Mouse (Mus musculus): ENCODE measurements around the gene Galnt4. TPM values are rescaled to one million over a fixed set of nuclear protein-coding genes. Genes with fewer than 3 reads are reported as not detected.

The Galnt4 gene
- polyA plus RNA-seq, 1 experiment: 4.6 TPM

DNA sequence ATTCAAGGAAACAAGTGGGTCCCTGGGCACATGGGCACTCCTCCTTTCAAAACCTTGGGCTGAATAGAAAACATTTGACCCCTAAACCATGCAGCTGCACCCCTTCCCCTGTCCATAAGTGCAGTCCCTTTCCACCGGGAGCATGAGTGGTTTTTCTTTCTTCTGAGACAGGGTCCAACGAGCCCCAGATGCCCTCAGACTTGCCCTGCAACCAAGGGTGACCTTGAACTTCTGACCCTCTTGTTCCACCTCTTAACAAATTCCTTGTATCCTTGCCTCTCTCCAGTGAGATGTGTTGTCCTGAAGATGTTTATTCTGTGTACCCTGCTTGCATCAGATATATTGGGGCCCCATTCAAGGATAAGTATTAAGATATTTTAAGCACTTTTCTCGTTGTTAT is 5.6 kb downstream of the Galnt4 start:
- Histone ChIP-seq H3K4me3 (replicated peaks; ENCODE audit: extremely low read depth, low read depth, low read length) (no peak overlapping the region), H3K4me1 (ENCODE audit: control insufficient read depth, insufficient read depth, low read length) (peaks cover 12% of the 10 kb centered on the region)
- DNase-seq: no peak
- TF ChIP-seq POLR2A (IDR thresholded peaks at IDR 0.05; ENCODE audit: borderline replicate concordance, extremely low read depth, low read depth, low read length): no peak
- TF ChIP-seq CTCF (IDR thresholded peaks at IDR 0.05; ENCODE audit: insufficient read depth, low read length): no peak
- 31% methylated on average over 3 of the region's 3 CpGs for WGBS

DNA sequence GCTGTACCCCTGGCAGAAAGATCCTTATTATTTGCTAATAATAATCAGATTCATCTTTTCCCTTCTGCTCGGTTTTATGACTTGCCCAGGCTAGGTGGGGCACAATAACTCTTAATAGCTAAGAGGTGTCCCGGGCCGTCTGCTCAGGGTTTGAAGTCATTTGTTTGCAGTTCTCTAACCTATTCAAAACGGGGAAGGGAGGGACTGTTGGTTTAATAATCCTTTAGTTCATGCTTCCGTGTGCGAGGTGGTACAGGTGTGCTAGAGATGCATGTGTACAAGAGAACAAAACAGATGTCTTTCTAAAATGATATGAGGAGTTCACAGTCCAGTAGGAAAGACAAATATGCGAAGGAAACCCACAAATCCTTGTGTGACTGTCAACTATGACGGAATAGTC is 6.3 kb downstream of the Galnt4 start:
- WGBS: 68% methylated on average over 8 of the region's 8 CpGs
- Histone ChIP-seq H3K4me1 (ENCODE audit: control insufficient read depth, insufficient read depth, low read length) (peaks cover 5% of the 10 kb centered on the region), H3K4me3 (replicated peaks; ENCODE audit: extremely low read depth, low read depth, low read length) (no peak overlapping the region)
- TF ChIP-seq CTCF (IDR thresholded peaks at IDR 0.05; ENCODE audit: insufficient read depth, low read length) (no peak), POLR2A (IDR thresholded peaks at IDR 0.05; ENCODE audit: borderline replicate concordance, extremely low read depth, low read depth, low read length) (no peak)
- DNase-seq: no peak

DNA sequence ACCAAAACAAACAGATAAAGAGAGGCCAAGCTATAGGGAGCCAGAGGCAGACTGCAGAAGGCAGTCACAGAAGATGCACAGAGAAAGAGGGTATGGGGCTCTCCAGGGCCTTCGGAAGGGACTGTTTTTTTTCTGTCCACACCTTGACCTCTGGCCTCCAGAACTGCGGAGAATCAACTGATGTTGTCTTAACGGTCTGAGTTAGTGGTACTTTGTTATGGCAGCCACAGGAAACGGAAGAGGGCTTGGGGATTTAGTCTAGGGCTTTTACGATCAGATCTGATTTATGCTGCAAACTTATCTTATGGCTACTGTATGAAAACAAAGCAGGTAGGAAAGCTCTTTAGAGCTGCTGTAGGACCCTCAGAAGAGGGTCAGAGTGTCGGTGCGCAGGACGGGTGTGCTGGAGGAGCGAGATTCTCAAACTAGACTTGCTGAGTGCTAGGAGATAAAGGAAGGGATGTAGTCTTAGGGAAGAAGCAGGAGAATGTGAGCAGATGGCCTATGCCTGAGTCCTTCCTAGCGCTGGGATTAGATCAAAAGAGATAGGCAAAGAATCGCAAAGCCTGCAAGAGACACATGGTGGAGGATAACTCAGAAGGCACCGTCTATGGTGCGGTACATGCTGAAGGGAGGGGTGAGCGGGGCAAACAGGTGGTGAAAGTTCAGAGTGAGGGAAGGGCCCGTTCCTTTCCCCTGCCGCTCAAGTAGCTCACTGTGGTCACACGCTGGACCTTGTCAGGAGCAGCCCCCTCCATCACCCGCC is 7.7 kb downstream of the Galnt4 start:
- H3K4me1 ChIP-seq (ENCODE audit: control insufficient read depth, insufficient read depth, low read length): peaks cover 5% of the 10 kb centered on the region
- DNase-seq: no peak
- TF ChIP-seq CTCF (IDR thresholded peaks at IDR 0.05; ENCODE audit: insufficient read depth, low read length) (no peak), POLR2A (IDR thresholded peaks at IDR 0.05; ENCODE audit: borderline replicate concordance, extremely low read depth, low read depth, low read length) (no peak)
- WGBS: 62% methylated on average over 18 of the region's 18 CpGs
- no peak overlapping the region for H3K4me3 ChIP-seq (replicated peaks; ENCODE audit: extremely low read depth, low read depth, low read length)

DNA sequence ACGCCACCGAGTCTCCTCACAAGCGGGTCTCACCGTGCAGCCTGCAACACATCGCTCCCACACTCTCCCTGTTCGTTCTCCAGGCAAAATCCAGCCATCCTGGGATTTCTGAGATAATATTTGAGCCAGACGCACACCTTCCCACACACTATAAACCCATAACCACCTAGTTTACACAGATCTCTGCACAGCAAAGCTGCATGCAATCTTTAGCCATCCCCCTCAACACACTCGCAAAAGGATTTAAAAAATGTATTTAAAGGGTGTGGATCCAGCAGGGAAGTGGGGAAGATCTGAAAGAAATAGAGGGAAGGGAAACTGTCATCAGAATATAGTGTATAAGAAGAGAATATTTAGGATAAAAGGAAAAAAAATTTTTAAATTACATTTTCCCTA is 8.3 kb downstream of the Galnt4 start:
- no peak for DNase-seq
- 83% methylated on average over 8 of the region's 8 CpGs for WGBS
- no peak overlapping the region for H3K4me3 ChIP-seq (replicated peaks; ENCODE audit: extremely low read depth, low read depth, low read length)
- H3K4me1 ChIP-seq (ENCODE audit: control insufficient read depth, insufficient read depth, low read length): peaks cover 5% of the 10 kb centered on the region
- TF ChIP-seq POLR2A (IDR thresholded peaks at IDR 0.05; ENCODE audit: borderline replicate concordance, extremely low read depth, low read depth, low read length) (no peak), CTCF (IDR thresholded peaks at IDR 0.05; ENCODE audit: insufficient read depth, low read length) (no peak)

DNA sequence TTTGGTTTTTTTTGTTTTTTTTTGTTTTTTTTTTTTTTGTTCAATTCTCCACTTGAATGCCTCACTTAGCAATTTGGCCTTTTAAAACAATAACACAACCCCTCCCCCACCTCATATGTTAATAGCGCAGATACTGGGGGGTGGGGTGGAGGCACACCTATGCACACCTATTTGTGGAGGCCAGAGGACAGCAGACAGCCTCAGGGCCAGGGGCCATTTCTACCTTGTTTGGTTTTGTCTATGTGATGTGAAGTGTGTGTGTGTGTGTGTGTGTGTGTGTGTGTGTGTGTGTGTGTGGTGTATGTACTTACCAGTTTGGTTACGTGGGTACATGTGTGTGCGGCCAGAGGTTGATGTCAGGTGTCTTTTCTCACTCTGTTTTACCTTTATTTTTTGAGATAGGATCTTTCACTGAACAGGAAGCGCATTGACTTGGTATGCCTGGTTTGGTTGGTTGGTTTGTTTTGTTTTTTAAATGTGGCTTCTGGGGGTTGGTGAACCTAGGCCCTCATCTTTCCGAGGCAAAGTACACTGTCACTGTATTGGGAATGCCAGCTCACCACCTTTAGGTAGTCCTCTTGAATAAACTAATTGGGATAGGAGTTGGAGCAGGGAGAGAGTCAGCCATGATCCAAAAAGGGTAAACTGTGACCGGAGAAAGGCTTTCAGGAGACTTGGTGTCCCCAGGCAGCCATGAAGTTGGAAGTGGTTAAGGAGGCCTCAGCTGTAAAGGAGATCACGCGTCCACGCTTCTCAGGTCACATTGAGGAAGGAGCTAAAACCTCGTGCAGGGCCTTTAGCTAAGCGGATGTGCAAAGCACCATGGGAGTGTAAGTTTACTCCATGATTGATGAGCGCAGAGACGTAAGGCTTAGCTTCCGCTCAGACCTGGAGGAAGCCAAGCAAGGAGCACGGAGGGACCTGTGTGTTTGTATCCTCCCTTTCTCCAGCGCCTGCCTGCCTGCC is 9.0 kb downstream of the Galnt4 start:
- Histone ChIP-seq H3K4me3 (replicated peaks; ENCODE audit: extremely low read depth, low read depth, low read length) (no peak overlapping the region), H3K4me1 (ENCODE audit: control insufficient read depth, insufficient read depth, low read length) (peaks cover 5% of the 10 kb centered on the region)
- TF ChIP-seq POLR2A (IDR thresholded peaks at IDR 0.05; ENCODE audit: borderline replicate concordance, extremely low read depth, low read depth, low read length): no peak
- 81% methylated on average over 16 of the region's 16 CpGs for WGBS
- no peak for DNase-seq

DNA sequence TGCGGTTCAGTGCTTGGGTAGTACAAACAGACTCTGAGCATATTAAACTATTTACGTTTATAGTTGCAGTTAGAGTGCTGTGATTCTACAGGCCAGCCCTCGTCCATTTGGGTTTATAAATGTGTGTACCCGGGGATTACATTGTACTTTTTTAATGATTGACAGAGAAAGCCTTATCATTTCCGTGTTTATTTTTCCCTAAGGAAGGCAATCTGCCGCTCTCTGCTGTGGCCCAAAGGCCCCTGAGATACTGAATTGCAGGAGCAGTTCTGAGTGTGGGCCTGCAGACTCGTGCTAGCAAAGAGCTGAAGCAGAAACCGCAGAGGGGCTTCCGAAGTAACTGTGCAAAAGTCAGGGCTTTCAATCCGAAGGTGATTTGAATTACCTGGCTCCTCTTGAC is 9.9 kb downstream of the Galnt4 start:
- Histone ChIP-seq H3K4me1 (ENCODE audit: control insufficient read depth, insufficient read depth, low read length) (peaks cover 4% of the 10 kb centered on the region), H3K4me3 (replicated peaks; ENCODE audit: extremely low read depth, low read depth, low read length) (no peak overlapping the region)
- TF ChIP-seq POLR2A (IDR thresholded peaks at IDR 0.05; ENCODE audit: borderline replicate concordance, extremely low read depth, low read depth, low read length): no peak
- no peak for TF ChIP-seq CTCF (IDR thresholded peaks at IDR 0.05; ENCODE audit: insufficient read depth, low read length)
- DNase-seq: no peak
- WGBS: 49% methylated on average over 10 of the region's 10 CpGs

DNA sequence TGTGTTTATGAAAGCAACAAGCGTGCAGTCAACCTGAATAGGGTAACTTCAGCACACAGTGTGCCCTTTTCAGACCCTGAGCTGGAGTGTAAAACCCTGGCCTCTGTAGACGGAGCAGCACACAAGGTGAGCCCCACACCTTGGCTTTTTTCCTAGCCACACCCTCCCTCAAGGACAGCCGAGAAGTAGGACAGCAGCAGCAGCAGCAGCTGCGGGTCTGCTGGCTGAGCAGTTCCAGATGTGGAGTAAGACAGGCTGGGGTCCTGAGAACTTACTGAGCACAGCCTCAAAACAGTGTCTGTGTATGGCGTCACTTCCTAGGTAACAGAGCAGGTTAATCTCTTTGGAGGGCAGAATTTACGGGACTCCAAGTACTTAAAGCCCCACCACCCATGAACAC is 10.7 kb downstream of the Galnt4 start:
- DNase-seq: no peak
- H3K4me1 ChIP-seq (ENCODE audit: control insufficient read depth, insufficient read depth, low read length): no peaks in the 10 kb centered on the region; the same call in none of the 2 replicates
- no peak overlapping the region for H3K4me3 ChIP-seq (replicated peaks; ENCODE audit: extremely low read depth, low read depth, low read length)
- TF ChIP-seq POLR2A (IDR thresholded peaks at IDR 0.05; ENCODE audit: borderline replicate concordance, extremely low read depth, low read depth, low read length) (no peak), CTCF (IDR thresholded peaks at IDR 0.05; ENCODE audit: insufficient read depth, low read length) (no peak)
- WGBS: 61% methylated on average over 6 of the region's 6 CpGs

DNA sequence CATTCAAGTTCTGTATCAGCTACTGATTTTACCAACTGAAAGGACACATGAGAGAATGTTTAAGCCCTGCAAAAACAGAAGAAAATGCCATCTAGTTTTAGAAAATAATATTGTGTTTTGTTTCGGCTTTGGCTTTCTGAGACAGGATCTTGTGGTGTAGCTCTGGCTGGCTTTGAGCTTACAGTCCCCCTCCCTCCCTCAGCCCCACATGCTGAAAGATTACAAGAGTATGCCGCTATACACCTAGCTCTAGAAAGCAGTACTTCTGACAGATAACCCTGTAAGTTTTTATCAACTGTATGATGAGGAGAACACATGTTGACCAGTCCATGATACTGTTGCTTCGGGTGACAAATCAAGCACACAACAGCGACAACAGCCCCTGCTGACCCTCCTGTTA is 11.5 kb downstream of the Galnt4 start:
- WGBS: 85% methylated on average over 4 of the region's 4 CpGs

DNA sequence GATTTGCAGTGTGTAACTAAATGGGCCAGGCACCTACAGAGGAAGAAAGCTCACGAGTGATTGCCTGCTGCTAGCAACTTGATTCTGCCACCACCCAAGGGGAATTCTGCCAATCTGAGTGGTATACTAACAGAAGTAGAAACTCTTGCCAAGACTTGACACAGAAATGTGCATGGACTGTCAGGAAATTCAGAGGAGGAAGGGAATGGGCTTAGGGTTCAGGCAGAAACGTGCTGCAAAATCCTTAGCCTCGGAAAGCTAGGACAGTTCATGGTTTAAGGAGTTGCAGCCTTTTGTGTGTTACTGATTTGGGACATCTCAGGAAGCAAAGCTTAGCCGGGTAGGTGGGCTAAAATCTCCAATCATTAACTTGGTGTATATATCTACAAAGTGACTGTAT is 18.3 kb downstream of the Galnt4 start, which contains the start of gene Phxr2:
Gene Phxr2, minus strand, starts transcription at position 101 of the 400 bp plus-strand sequence.
- WGBS: 64% methylated on average over 4 of the region's 4 CpGs
- DNase-seq: no peak
- no peak for TF ChIP-seq CTCF (IDR thresholded peaks at IDR 0.05; ENCODE audit: insufficient read depth, low read length)
- TF ChIP-seq POLR2A (IDR thresholded peaks at IDR 0.05; ENCODE audit: borderline replicate concordance, extremely low read depth, low read depth, low read length): no peak
- peaks cover 4% of the 10 kb centered on the region; the same call in 1 of the 2 replicates for H3K4me1 ChIP-seq (ENCODE audit: control insufficient read depth, insufficient read depth, low read length)
- H3K4me3 ChIP-seq (replicated peaks; ENCODE audit: extremely low read depth, low read depth, low read length): no peak within 1 kb of the TSS

More for the DNA sequence above, 11.5 kb downstream of the Galnt4 start:
- H3K4me1 ChIP-seq (ENCODE audit: control insufficient read depth, insufficient read depth, low read length): no peaks in the 10 kb centered on the region; the same call in 1 of the 2 replicates
- TF ChIP-seq POLR2A (IDR thresholded peaks at IDR 0.05; ENCODE audit: borderline replicate concordance, extremely low read depth, low read depth, low read length): no peak
- TF ChIP-seq CTCF (IDR thresholded peaks at IDR 0.05; ENCODE audit: insufficient read depth, low read length): no peak
- no peak for DNase-seq
- H3K4me3 ChIP-seq (replicated peaks; ENCODE audit: extremely low read depth, low read depth, low read length): no peak overlapping the region
